Mouse (Mus musculus) ES-E14 (cell line): ENCODE measurements at regions not wholly inside any gene's neighbourhood (a gene's known extent, or its start where the extent isn't known, plus 50 kb on each side); places are given as distances from the start of the nearest gene placed in this dataset.

ENCODE experiments used
- CHD2 ChIP-seq: IDR thresholded peaks from 2 replicates; pipeline ENCODE4 v1.6.1; 2014; ENCODE audit warnings: mild to moderate bottlenecking, low read depth, low read length, inconsistent platforms
- HCFC1 ChIP-seq: IDR thresholded peaks from 2 replicates; pipeline ENCODE4 v1.6.1; 2012; ENCODE audit warnings: low read length, inconsistent platforms, borderline replicate concordance; ENCODE audit not compliant: insufficient read depth
- ZNF384 ChIP-seq: IDR thresholded peaks from 2 replicates; pipeline ENCODE4 v1.6.1; 2012; ENCODE audit warnings: low read depth, low read length, inconsistent platforms

- TF ChIP-seq ZNF384 (no peak), HCFC1 (no peak), CHD2 (no peak)
These were observed 274.1 kb upstream of the Grik2 start for GRCm38 (mm10) chr10:50062716-50063115.
